Mouse (Mus musculus) testis, adult 2 months (tissue): ENCODE data around the gene Bace2.

Experiments used
- CTCF ChIP-seq: fragments of 200-500 bp; IDR thresholded peaks from 2 replicates; pipeline ENCODE4 v1.5.1; 2012; ENCODE audit warnings: low read depth, mild to moderate bottlenecking, inconsistent platforms, low read length, moderate library complexity; ENCODE audit not compliant: control insufficient read depth, insufficient read depth, insufficient replicate concordance
- POLR2A ChIP-seq: fragments of 200-500 bp; IDR thresholded peaks from 2 replicates; pipeline ENCODE4 v1.6.1; 2012; ENCODE audit warnings: low read depth, mild to moderate bottlenecking, inconsistent platforms, low read length, moderate library complexity; ENCODE audit not compliant: control insufficient read depth

GRCm38 (mm10) chr16:97421671-97422070 lies 65.1 kb downstream of the Bace2 start:
- TF ChIP-seq CTCF (no peak), POLR2A (no peak)
